Mouse (Mus musculus): ENCODE data around the gene Ftl1. TPM values are rescaled to one million over a fixed set of nuclear protein-coding genes. Genes with fewer than 3 reads are reported as not detected.
A peak's percentile ranks its signal among the peaks of the same experiment; 100 is the strongest.

Ftl1 gene
- polyA plus RNA-seq, 1 experiment, result 2,491 TPM

DNA sequence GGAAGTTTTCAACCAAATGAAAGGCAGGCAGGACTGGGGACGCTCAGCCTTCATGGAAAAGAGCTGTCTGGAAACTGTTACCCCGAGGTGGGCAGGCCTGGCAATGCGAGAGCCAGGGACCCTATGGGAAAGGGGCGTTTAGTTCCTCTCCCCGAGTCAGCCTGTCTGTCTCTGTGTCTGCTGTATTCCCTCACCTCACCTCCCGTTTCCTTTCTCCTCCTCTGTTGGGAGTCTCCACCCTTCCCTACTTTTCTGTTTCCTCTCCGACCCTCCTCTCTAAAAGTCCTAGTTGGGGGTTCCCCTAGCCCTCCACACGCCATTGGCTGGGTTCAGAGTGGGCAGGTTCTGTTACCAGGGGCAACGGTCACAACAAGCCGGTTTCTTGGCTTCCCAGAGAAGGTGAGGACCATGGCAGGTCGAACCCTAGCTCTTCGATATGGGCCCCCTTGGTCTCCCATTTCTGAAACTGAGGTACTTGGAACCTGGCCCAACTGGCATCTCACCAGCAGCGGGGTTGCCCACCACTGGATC, 41.7 kb downstream of the Ftl1 start:
- no peak for TF ChIP-seq CTCF (IDR thresholded peaks at IDR 0.05; ENCODE audit: borderline replicate concordance, control insufficient read depth, extremely low read depth, insufficient read depth, low read length, poor library complexity)
- TF ChIP-seq POLR2A (IDR thresholded peaks at IDR 0.05; ENCODE audit: control insufficient read depth, extremely low read depth, insufficient read depth, low read length, poor library complexity), result no peak
- 17% methylated on average over 13 of the region's 13 CpGs for WGBS
- Histone ChIP-seq H3K27ac (ENCODE audit: control insufficient read depth, insufficient read depth, low read length) (no peak overlapping the region), H3K27me3 (ENCODE audit: control insufficient read depth, insufficient read depth, low read length) (peaks cover 23% of the 10 kb centered on the region), H3K36me3 (ENCODE audit: control insufficient read depth, insufficient read depth, low read length) (peaks cover 22% of the 10 kb centered on the region), H3K4me1 (replicated peaks; ENCODE audit: control insufficient read depth, insufficient read depth, low read length) (peaks cover 27% of the 10 kb centered on the region), H3K4me3 (ENCODE audit: control insufficient read depth, insufficient read depth, low read length) (no peak overlapping the region)
- no peak for DNase-seq

DNA sequence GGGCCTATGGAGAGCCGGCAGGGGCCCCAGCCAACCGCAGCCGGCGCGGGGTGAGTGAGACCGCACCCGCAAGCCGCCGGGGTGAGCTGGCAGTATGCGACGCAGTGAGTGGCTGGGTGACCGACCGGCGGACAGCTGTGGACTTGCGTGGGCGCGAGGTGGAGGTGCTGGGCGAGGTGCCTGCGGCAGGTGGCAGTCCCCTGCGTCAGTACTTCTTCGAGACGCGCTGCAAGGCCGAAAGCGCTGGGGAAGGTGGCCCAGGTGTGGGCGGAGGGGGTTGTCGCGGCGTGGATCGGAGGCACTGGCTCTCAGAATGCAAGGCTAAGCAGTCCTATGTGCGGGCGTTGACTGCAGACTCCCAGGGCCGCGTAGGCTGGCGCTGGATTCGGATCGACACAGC, 44.0 kb downstream of the Ftl1 start:
- peaks cover 23% of the 10 kb centered on the region for H3K27me3 ChIP-seq (ENCODE audit: control insufficient read depth, insufficient read depth, low read length)
- peaks cover 27% of the 10 kb centered on the region for H3K4me1 ChIP-seq (replicated peaks; ENCODE audit: control insufficient read depth, insufficient read depth, low read length)
- DNase-seq, result no peak
- H3K36me3 ChIP-seq (ENCODE audit: control insufficient read depth, insufficient read depth, low read length), result no peaks in the 10 kb centered on the region
- H3K27ac ChIP-seq (ENCODE audit: control insufficient read depth, insufficient read depth, low read length), result no peak overlapping the region
- no peak overlapping the region for H3K4me3 ChIP-seq (ENCODE audit: control insufficient read depth, insufficient read depth, low read length)
- WGBS, result 7% methylated on average over 37 of the region's 37 CpGs
- TF ChIP-seq CTCF (IDR thresholded peaks at IDR 0.05; ENCODE audit: borderline replicate concordance, control insufficient read depth, extremely low read depth, insufficient read depth, low read length, poor library complexity), result no peak
- TF ChIP-seq POLR2A (IDR thresholded peaks at IDR 0.05; ENCODE audit: control insufficient read depth, extremely low read depth, insufficient read depth, low read length, poor library complexity), result no peak

DNA sequence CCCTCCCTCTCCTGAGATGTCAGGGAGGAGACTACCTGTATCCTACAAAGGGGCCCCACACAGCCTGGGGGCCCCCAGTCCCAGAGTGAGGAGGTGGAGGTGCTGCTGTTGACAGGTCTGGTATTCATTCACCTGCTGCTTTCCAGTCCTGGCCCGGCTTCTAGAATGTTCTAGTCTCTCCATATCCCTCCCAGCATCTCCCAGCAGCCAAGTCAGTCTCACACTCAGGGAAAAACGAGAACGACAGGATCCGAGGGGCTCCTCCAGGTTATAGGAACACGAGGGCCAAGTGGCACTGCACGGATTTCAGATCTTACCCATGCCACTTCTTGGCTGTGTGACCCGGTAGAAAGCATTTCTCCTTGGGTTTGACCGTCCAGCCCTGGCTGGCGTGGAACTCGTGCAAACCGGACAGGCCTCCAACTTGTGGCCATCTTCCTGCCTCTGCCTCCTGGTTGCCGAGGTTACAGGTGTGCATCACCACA, 44.9 kb downstream of the Ftl1 start:
- H3K4me1 ChIP-seq (replicated peaks; ENCODE audit: control insufficient read depth, insufficient read depth, low read length), result peaks cover 27% of the 10 kb centered on the region
- 27% methylated on average over 12 of the region's 12 CpGs for WGBS
- peaks cover 23% of the 10 kb centered on the region for H3K27me3 ChIP-seq (ENCODE audit: control insufficient read depth, insufficient read depth, low read length)
- H3K36me3 ChIP-seq (ENCODE audit: control insufficient read depth, insufficient read depth, low read length), result no peaks in the 10 kb centered on the region
- H3K4me3 ChIP-seq (ENCODE audit: control insufficient read depth, insufficient read depth, low read length), result no peak overlapping the region
- no peak for DNase-seq
- TF ChIP-seq CTCF (IDR thresholded peaks at IDR 0.05; ENCODE audit: borderline replicate concordance, control insufficient read depth, extremely low read depth, insufficient read depth, low read length, poor library complexity), result no peak
- no peak for TF ChIP-seq POLR2A (IDR thresholded peaks at IDR 0.05; ENCODE audit: control insufficient read depth, extremely low read depth, insufficient read depth, low read length, poor library complexity)
- no peak overlapping the region for H3K27ac ChIP-seq (ENCODE audit: control insufficient read depth, insufficient read depth, low read length)

DNA sequence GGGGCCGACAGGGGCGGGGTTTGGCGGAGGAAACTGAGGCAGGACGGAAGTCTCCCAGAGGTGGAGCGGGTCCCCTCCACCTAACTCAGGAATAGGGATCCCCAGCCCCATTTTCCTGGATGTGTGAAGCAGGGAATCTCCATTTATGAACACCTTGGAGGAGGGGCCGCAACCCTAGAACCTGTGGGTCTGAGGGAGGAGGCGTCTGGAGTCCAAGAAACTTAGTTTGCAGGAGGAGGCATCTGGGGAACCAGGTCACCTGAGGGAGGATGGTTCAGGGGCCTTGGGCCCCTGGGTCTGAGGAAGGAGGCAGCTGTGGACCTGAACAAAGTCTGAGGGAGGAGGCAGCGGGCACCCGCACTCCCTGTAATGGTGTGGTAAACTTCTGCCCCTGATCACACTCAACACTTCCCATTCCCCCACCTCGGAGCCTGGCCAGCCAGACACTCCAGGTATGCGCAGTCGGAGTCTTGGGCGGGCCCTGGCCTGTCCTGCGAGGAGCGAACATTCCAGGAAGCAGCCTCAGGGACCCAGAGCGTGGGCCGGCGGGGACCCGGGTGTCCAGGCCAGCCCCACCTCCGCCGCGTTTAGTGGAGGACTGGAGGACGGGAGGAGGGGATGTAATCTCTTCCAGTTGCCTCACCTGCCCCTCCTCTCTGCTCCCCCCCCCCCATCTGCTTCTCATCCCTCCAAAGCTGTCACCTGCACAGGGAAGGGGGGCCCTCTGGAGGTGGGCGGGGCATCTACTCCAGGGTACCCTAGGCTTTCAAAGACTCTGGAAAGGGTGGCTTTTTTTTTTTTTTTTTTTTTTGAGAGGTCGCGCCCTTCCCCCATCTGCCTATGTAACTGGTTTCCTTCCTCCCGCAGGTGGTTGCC, 45.6 kb downstream of the Ftl1 start:
- Histone ChIP-seq H3K36me3 (ENCODE audit: control insufficient read depth, insufficient read depth, low read length) (no peaks in the 10 kb centered on the region), H3K27ac (ENCODE audit: control insufficient read depth, insufficient read depth, low read length) (no peak overlapping the region), H3K27me3 (ENCODE audit: control insufficient read depth, insufficient read depth, low read length) (peaks cover 23% of the 10 kb centered on the region), H3K4me1 (replicated peaks; ENCODE audit: control insufficient read depth, insufficient read depth, low read length) (peaks cover 27% of the 10 kb centered on the region), H3K4me3 (ENCODE audit: control insufficient read depth, insufficient read depth, low read length) (peak overlapping the region; percentile 32)
- no peak for DNase-seq
- TF ChIP-seq POLR2A (IDR thresholded peaks at IDR 0.05; ENCODE audit: control insufficient read depth, extremely low read depth, insufficient read depth, low read length, poor library complexity) (no peak), CTCF (IDR thresholded peaks at IDR 0.05; ENCODE audit: borderline replicate concordance, control insufficient read depth, extremely low read depth, insufficient read depth, low read length, poor library complexity) (no peak)
- 3% methylated on average over 27 of the region's 27 CpGs for WGBS

DNA sequence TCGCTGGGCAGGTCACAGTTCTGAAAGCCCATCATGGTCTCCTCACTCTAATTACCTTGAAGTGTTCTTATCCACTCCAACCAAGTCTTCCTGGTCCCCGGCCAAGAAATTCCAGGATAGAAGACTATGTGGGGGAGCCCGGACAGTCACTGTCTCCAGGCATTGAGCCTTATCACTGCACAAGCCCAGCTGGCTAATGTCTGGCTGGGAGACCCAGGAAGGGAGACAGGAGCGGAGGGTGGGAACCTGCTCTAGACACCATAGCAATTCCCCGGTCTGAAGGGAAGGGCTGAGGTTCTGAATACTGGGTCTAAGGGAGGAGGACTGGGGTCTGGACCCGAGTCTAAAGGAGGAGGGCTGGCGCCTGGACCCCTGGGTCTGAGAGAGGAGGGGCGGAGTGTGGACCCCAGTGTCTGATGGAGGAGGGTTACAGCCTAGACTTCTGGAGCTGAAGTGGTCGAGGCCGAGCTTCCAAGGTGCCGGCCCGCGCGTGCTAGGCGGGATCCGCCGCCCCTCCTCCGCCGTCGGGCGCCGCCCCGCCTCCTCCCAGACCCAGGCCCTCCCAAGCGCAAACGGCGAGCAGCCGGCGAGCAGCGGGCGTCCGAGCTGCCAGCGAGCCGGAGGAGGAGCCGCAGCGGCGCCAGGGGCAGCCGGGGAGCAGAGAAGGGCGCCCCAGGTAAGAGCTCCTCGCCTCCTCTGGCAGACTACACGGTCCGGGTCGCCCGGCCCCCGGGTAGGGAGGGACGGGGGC, 46.4 kb downstream of the Ftl1 start, which contains the start of gene Ntf5:
Ntf5 (plus strand) TSS at position 583 of the 751 bp plus-strand sequence.
- Histone ChIP-seq H3K36me3 (ENCODE audit: control insufficient read depth, insufficient read depth, low read length) (no peaks in the 10 kb centered on the region), H3K27ac (ENCODE audit: control insufficient read depth, insufficient read depth, low read length) (no peak within 1 kb of the TSS), H3K4me3 (ENCODE audit: control insufficient read depth, insufficient read depth, low read length) (peak within 1 kb of the TSS; percentile 32), H3K4me1 (replicated peaks; ENCODE audit: control insufficient read depth, insufficient read depth, low read length) (peaks cover 27% of the 10 kb centered on the region), H3K27me3 (ENCODE audit: control insufficient read depth, insufficient read depth, low read length) (peaks cover 22% of the 10 kb centered on the region)
- DNase-seq, result no peak
- TF ChIP-seq POLR2A (IDR thresholded peaks at IDR 0.05; ENCODE audit: control insufficient read depth, extremely low read depth, insufficient read depth, low read length, poor library complexity) (no peak), CTCF (IDR thresholded peaks at IDR 0.05; ENCODE audit: borderline replicate concordance, control insufficient read depth, extremely low read depth, insufficient read depth, low read length, poor library complexity) (no peak)
- WGBS, result 9% methylated on average over 45 of the region's 45 CpGs

DNA sequence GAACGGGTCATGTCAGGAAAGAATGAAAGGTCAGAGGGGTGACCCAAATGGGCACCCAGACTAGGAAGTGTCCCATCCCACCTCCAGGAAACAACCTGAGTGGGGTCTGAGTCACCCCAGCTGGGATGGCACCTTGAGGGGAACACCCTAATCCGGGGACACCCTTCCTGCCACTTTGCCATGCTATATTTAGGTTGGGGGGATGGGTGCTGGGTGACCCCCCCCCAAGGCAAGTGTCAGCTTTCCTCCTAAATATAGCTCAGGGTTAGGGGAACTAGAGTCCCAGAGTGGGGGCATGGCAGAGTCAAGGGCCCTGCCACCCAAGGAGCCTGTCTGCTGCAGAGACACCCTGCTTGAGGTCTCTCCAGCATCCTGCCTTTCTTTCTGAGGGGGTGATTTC, 47.3 kb downstream of the Ftl1 start:
- no peaks in the 10 kb centered on the region for H3K36me3 ChIP-seq (ENCODE audit: control insufficient read depth, insufficient read depth, low read length)
- TF ChIP-seq CTCF (IDR thresholded peaks at IDR 0.05; ENCODE audit: borderline replicate concordance, control insufficient read depth, extremely low read depth, insufficient read depth, low read length, poor library complexity), result no peak
- TF ChIP-seq POLR2A (IDR thresholded peaks at IDR 0.05; ENCODE audit: control insufficient read depth, extremely low read depth, insufficient read depth, low read length, poor library complexity), result no peak
- 51% methylated on average over 2 of the region's 2 CpGs for WGBS
- H3K4me3 ChIP-seq (ENCODE audit: control insufficient read depth, insufficient read depth, low read length), result no peak overlapping the region
- H3K27me3 ChIP-seq (ENCODE audit: control insufficient read depth, insufficient read depth, low read length), result peaks cover 18% of the 10 kb centered on the region
- no peak for DNase-seq
- H3K27ac ChIP-seq (ENCODE audit: control insufficient read depth, insufficient read depth, low read length), result no peak overlapping the region
- H3K4me1 ChIP-seq (replicated peaks; ENCODE audit: control insufficient read depth, insufficient read depth, low read length), result peaks cover 27% of the 10 kb centered on the region
